Mouse (Mus musculus): ENCODE data around the gene Prpsap1. TPM values are rescaled to one million over a fixed set of nuclear protein-coding genes. Genes with fewer than 3 reads are reported as not detected.
A peak's percentile ranks its signal among the peaks of the same experiment; 100 is the strongest.

The Prpsap1 gene
- polyA plus RNA-seq, 1 experiment: 451 TPM

GRCm38 (mm10) chr11:116437541-116437940, 56.5 kb downstream of the Prpsap1 start:
- 0 out of 2 replicates have a peak overlapping the region, but pooled peaks have one; percentile 38 for H3K27ac ChIP-seq (ENCODE audit: insufficient read depth, low read depth, low read length)
- 71% methylated on average over 11 of the region's 11 CpGs for WGBS
- H3K27me3 ChIP-seq (ENCODE audit: control insufficient read depth, insufficient read depth, low read length): no peaks in the 10 kb centered on the region
- no peak for TF ChIP-seq CTCF (IDR thresholded peaks at IDR 0.05; ENCODE audit: extremely low read depth, insufficient read length, insufficient replicate concordance, low read depth, low read length)
- TF ChIP-seq POLR2A (IDR thresholded peaks at IDR 0.05; ENCODE audit: low read depth, low read length): no peak
- no peak overlapping the region for H3K4me3 ChIP-seq (ENCODE audit: low read depth, low read length)
- H3K36me3 ChIP-seq (ENCODE audit: control insufficient read depth, insufficient read depth, low read length): peaks cover 27% of the 10 kb centered on the region
- peaks cover 27% of the 10 kb centered on the region for H3K4me1 ChIP-seq (ENCODE audit: control insufficient read depth, insufficient read depth, insufficient read length, low read length)

- Histone ChIP-seq H3K4me3 (ENCODE audit: low read depth, low read length) (peak overlapping the region; percentile 38), H3K4me1 (ENCODE audit: control insufficient read depth, insufficient read depth, insufficient read length, low read length) (peaks cover 29% of the 10 kb centered on the region), H3K27ac (ENCODE audit: insufficient read depth, low read depth, low read length) (peak overlapping the region; percentile 90), H3K36me3 (ENCODE audit: control insufficient read depth, insufficient read depth, low read length) (peaks cover 27% of the 10 kb centered on the region), H3K27me3 (ENCODE audit: control insufficient read depth, insufficient read depth, low read length) (no peaks in the 10 kb centered on the region)
- TF ChIP-seq CTCF (IDR thresholded peaks at IDR 0.05; ENCODE audit: extremely low read depth, insufficient read length, insufficient replicate concordance, low read depth, low read length) (no peak), POLR2A (IDR thresholded peaks at IDR 0.05; ENCODE audit: low read depth, low read length) (no peak)
- 21% methylated on average over 4 of the region's 4 CpGs for WGBS
These were observed 57.2 kb downstream of the Prpsap1 start for GRCm38 (mm10) chr11:116436725-116437331.

- Histone ChIP-seq H3K4me1 (ENCODE audit: control insufficient read depth, insufficient read depth, insufficient read length, low read length) (peaks cover 29% of the 10 kb centered on the region), H3K27me3 (ENCODE audit: control insufficient read depth, insufficient read depth, low read length) (no peaks in the 10 kb centered on the region), H3K36me3 (ENCODE audit: control insufficient read depth, insufficient read depth, low read length) (peaks cover 27% of the 10 kb centered on the region), H3K4me3 (ENCODE audit: low read depth, low read length) (peak overlapping the region; percentile 90), H3K27ac (ENCODE audit: insufficient read depth, low read depth, low read length) (peak overlapping the region; percentile 90)
- WGBS: 27% methylated on average over 5 of the region's 5 CpGs
- TF ChIP-seq CTCF (IDR thresholded peaks at IDR 0.05; ENCODE audit: extremely low read depth, insufficient read length, insufficient replicate concordance, low read depth, low read length) (no peak), POLR2A (IDR thresholded peaks at IDR 0.05; ENCODE audit: low read depth, low read length) (no peak)
These were observed 57.8 kb downstream of the Prpsap1 start for GRCm38 (mm10) chr11:116435992-116436724.

GRCm38 (mm10) chr11:116434967-116435752, 58.8 kb downstream of the Prpsap1 start:
- Histone ChIP-seq H3K27me3 (ENCODE audit: control insufficient read depth, insufficient read depth, low read length) (no peaks in the 10 kb centered on the region), H3K36me3 (ENCODE audit: control insufficient read depth, insufficient read depth, low read length) (peaks cover 27% of the 10 kb centered on the region), H3K4me3 (ENCODE audit: low read depth, low read length) (peak overlapping the region; percentile 90), H3K27ac (ENCODE audit: insufficient read depth, low read depth, low read length) (peak overlapping the region; percentile 90), H3K4me1 (ENCODE audit: control insufficient read depth, insufficient read depth, insufficient read length, low read length) (peaks cover 35% of the 10 kb centered on the region)
- 22% methylated on average over 12 of the region's 12 CpGs for WGBS
- TF ChIP-seq CTCF (IDR thresholded peaks at IDR 0.05; ENCODE audit: extremely low read depth, insufficient read length, insufficient replicate concordance, low read depth, low read length) (no peak), POLR2A (IDR thresholded peaks at IDR 0.05; ENCODE audit: low read depth, low read length) (no peak)

GRCm38 (mm10) chr11:116434287-116434966, 59.6 kb downstream of the Prpsap1 start:
- Histone ChIP-seq H3K36me3 (ENCODE audit: control insufficient read depth, insufficient read depth, low read length) (peaks cover 25% of the 10 kb centered on the region), H3K27ac (ENCODE audit: insufficient read depth, low read depth, low read length) (peak overlapping the region; percentile 90), H3K27me3 (ENCODE audit: control insufficient read depth, insufficient read depth, low read length) (no peaks in the 10 kb centered on the region), H3K4me3 (ENCODE audit: low read depth, low read length) (peak overlapping the region; percentile 90), H3K4me1 (ENCODE audit: control insufficient read depth, insufficient read depth, insufficient read length, low read length) (peaks cover 34% of the 10 kb centered on the region)
- under 1% methylated on average over 55 of the region's 67 CpGs for WGBS
- TF ChIP-seq CTCF (IDR thresholded peaks at IDR 0.05; ENCODE audit: extremely low read depth, insufficient read length, insufficient replicate concordance, low read depth, low read length) (no peak), POLR2A (IDR thresholded peaks at IDR 0.05; ENCODE audit: low read depth, low read length) (peak; percentile 15; the same call in 1 of the 2 replicates)

- TF ChIP-seq CTCF (IDR thresholded peaks at IDR 0.05; ENCODE audit: extremely low read depth, insufficient read length, insufficient replicate concordance, low read depth, low read length) (no peak), POLR2A (IDR thresholded peaks at IDR 0.05; ENCODE audit: low read depth, low read length) (0 out of 2 replicates have a peak, but pooled peaks have one; percentile 24)
- Histone ChIP-seq H3K27me3 (ENCODE audit: control insufficient read depth, insufficient read depth, low read length) (no peaks in the 10 kb centered on the region), H3K4me3 (ENCODE audit: low read depth, low read length) (peak within 1 kb of the TSS; percentile 90), H3K36me3 (ENCODE audit: control insufficient read depth, insufficient read depth, low read length) (peaks cover 20% of the 10 kb centered on the region), H3K27ac (ENCODE audit: insufficient read depth, low read depth, low read length) (peak within 1 kb of the TSS; percentile 99), H3K4me1 (ENCODE audit: control insufficient read depth, insufficient read depth, insufficient read length, low read length) (peaks cover 32% of the 10 kb centered on the region)
- 2% methylated on average over 66 of the region's 66 CpGs for WGBS
These were observed 60.4 kb downstream of the Prpsap1 start, which contains the start of gene Ubald2 for GRCm38 (mm10) chr11:116433356-116434286. Ubald2 (plus strand) TSS chr11:116434094.

Data from small intestine, adult 2 months (tissue).